Mouse (Mus musculus): Measurements from ENCODE around the gene Neurod6.
"Not testable (repeated sequence)": the region's sequence is repeated elsewhere in the genome, so short reads cannot be mapped to it uniquely, and the experiment has no call there.

DNA sequence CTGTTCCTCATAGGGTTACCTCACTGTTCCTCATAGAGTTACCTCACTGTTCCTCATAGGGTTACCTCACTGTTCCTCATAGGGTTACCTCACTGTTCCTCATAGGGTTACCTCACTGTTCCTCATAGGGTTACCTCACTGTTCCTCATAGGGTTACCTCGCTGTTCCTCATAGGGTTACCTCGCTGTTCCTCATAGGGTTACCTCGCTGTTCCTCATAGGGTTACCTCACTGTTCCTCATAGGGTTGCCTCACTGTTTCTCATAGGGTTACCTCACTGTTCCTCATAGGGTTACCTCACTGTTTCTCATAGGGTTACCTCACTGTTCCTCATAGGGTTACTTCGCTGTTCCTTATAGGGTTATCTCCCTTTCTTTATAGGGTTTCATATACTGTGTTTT lies 29.9 kb upstream of the Neurod6 start:
- not testable (repeated sequence) for TF ChIP-seq CEBPB (IDR thresholded peaks at IDR 0.05; ENCODE audit: low read depth); CTCF (IDR thresholded peaks at IDR 0.05; ENCODE audit: control insufficient read depth, insufficient read depth, insufficient read length); MYOD1 (IDR thresholded peaks at IDR 0.05; ENCODE audit: control insufficient read depth, insufficient read length, low read depth); FOSL1 (IDR thresholded peaks at IDR 0.05; ENCODE audit: insufficient read depth, low read length, poor library complexity, severe bottlenecking); MAX (IDR thresholded peaks at IDR 0.05); MYOG (IDR thresholded peaks at IDR 0.05; ENCODE audit: control insufficient read depth, extremely low read depth, insufficient read length)
